In genomic region chr2:181186635-181187034, GRCm38 (mm10) we compare ENCODE assay signal across 7 mouse cellular contexts. TPM values are rescaled to one million over a fixed set of nuclear protein-coding genes. Genes with fewer than 3 reads are reported as not detected.
DNase-seq lines count a peak whose midpoint lies in the region; ATAC-seq and TF ChIP-seq lines count a peak whose summit lies in the region.

No protein-coding gene starts in this region.

- peaks cover 10% of the 10 kb centered on the region for H3K4me1 ChIP-seq in embryonic facial prominence, embryonic 12.5 days
- peaks cover 5% of the 10 kb centered on the region; the same call in 1 of the 2 replicates for H3K4me1 ChIP-seq in kidney, adult 2 months (ENCODE audit: control insufficient read depth, insufficient read depth, low read length)
- peaks cover 10% of the 10 kb centered on the region for H3K4me1 ChIP-seq in limb, embryonic 13.5 days
- H3K4me1 ChIP-seq in midbrain, embryonic 16.5 days (ENCODE audit: control insufficient read depth, insufficient read depth, low read length) = peaks cover 10% of the 10 kb centered on the region

- DNase-seq in adrenal gland, postnatal 25 days = peak; percentile 81
- DNase-seq in heart, adult 18-20 months = peak; percentile 92
- peak; percentile 93 for DNase-seq in kidney, adult 2 months
- peak; percentile 70 to 88 for DNase-seq in spleen, postnatal 10 days (ENCODE audit: low spot score in 2 of 2)

- peak overlapping the region; percentile 95; the same call in 1 of the 2 replicates for H3K9ac ChIP-seq in embryonic facial prominence, embryonic 12.5 days
- peak overlapping the region; percentile 93 for H3K9ac ChIP-seq in limb, embryonic 13.5 days
- H3K9ac ChIP-seq in midbrain, embryonic 16.5 days (ENCODE audit: low read depth, low read length) = peak overlapping the region; percentile 96

- H3K36me3 ChIP-seq in embryonic facial prominence, embryonic 12.5 days = peaks cover 8% of the 10 kb centered on the region; the same call in 1 of the 2 replicates
- H3K36me3 ChIP-seq in kidney, adult 2 months (ENCODE audit: control insufficient read depth, insufficient read depth, low read length) = no peaks in the 10 kb centered on the region
- peaks cover 12% of the 10 kb centered on the region for H3K36me3 ChIP-seq in limb, embryonic 13.5 days
- H3K36me3 ChIP-seq in midbrain, embryonic 16.5 days (ENCODE audit: control insufficient read depth, insufficient read depth, low read length) = no peaks in the 10 kb centered on the region

- no peak for TF ChIP-seq POLR2A in kidney, adult 2 months (IDR thresholded peaks at IDR 0.05; ENCODE audit: low read depth, low read length)

- no peaks in the 10 kb centered on the region for H3K9me3 ChIP-seq in embryonic facial prominence, embryonic 12.5 days
- H3K9me3 ChIP-seq in limb, embryonic 13.5 days = no peaks in the 10 kb centered on the region
- no peaks in the 10 kb centered on the region for H3K9me3 ChIP-seq in midbrain, embryonic 16.5 days (replicated peaks; ENCODE audit: control insufficient read depth, low read length, poor library complexity, severe bottlenecking)

- under 1% methylated on average over 14 of the region's 14 CpGs for WGBS in embryonic facial prominence, embryonic 12.5 days
- WGBS in kidney, adult 2 months = under 1% methylated on average over 14 of the region's 14 CpGs
- under 1% methylated on average over 14 of the region's 14 CpGs for WGBS in limb, embryonic 13.5 days
- 0% methylated on average over 14 of the region's 14 CpGs for WGBS in midbrain, embryonic 16.5 days

- H3K27ac ChIP-seq in embryonic facial prominence, embryonic 12.5 days = peak overlapping the region; percentile 94
- H3K27ac ChIP-seq in kidney, adult 2 months (ENCODE audit: insufficient read depth, low read depth, low read length) = peak overlapping the region; percentile 96
- H3K27ac ChIP-seq in limb, embryonic 13.5 days = peak overlapping the region; percentile 96
- H3K27ac ChIP-seq in midbrain, embryonic 16.5 days (ENCODE audit: low read length) = peak overlapping the region; percentile 96

- no peaks in the 10 kb centered on the region for H3K27me3 ChIP-seq in embryonic facial prominence, embryonic 12.5 days
- no peaks in the 10 kb centered on the region for H3K27me3 ChIP-seq in kidney, adult 2 months (replicated peaks; ENCODE audit: control insufficient read depth, insufficient read depth, low read length)
- H3K27me3 ChIP-seq in limb, embryonic 13.5 days = no peaks in the 10 kb centered on the region
- no peaks in the 10 kb centered on the region for H3K27me3 ChIP-seq in midbrain, embryonic 16.5 days (ENCODE audit: control insufficient read depth, insufficient read depth, low read depth, low read length)

- H3K4me3 ChIP-seq in embryonic facial prominence, embryonic 12.5 days = peak overlapping the region; percentile 77
- peak overlapping the region; percentile 84 for H3K4me3 ChIP-seq in kidney, adult 2 months (ENCODE audit: insufficient read depth, low read depth, low read length)
- peak overlapping the region; percentile 73 for H3K4me3 ChIP-seq in limb, embryonic 13.5 days
- peak overlapping the region; percentile 79 for H3K4me3 ChIP-seq in midbrain, embryonic 16.5 days (ENCODE audit: low read depth, low read length)

- ATAC-seq in embryonic facial prominence, embryonic 12.5 days (ENCODE audit: insufficient number of reproducible peaks, insufficient read depth, low FRiP score, low TSS enrichment) = peak; percentile 78
- ATAC-seq in limb, embryonic 13.5 days (ENCODE audit: low FRiP score, low read depth) = peak; percentile 81
- peak; percentile 90 for ATAC-seq in midbrain, embryonic 16.5 days

- TF ChIP-seq CTCF in kidney, adult 2 months (conservative IDR thresholded peaks at IDR 0.05; ENCODE audit: insufficient read depth, insufficient read length, low read depth, low read length) = peak; percentile 99

- H3K4me2 ChIP-seq in embryonic facial prominence, embryonic 12.5 days (replicated peaks) = peak overlapping the region; percentile 69
- peak overlapping the region; percentile 78 for H3K4me2 ChIP-seq in limb, embryonic 13.5 days (replicated peaks)
- H3K4me2 ChIP-seq in midbrain, embryonic 16.5 days (ENCODE audit: low read length) = peak overlapping the region; percentile 63

RNA-seq across cellular contexts. Expression of gene Ppdpf, which starts 0.4 kb away (rescaled TPM):
- 79.5 and 82.6 TPM in 2 replicates for total RNA-seq in adrenal gland, postnatal 25 days (2021)
- polyA plus RNA-seq in embryonic facial prominence, embryonic 12.5 days (2016; fragmentation: Nextera tagmentation; extraction: Ambion mirVana) = 458 and 495 TPM in 2 replicates
- total RNA-seq in heart, adult 18-20 months (2021) = 10 to 100 TPM; 47.6 to 56.8 TPM
- 162 and 168 TPM in 2 replicates for polyA plus RNA-seq in kidney, adult 2 months (2012; rRNA removed)
- polyA plus RNA-seq in limb, embryonic 13.5 days (2015; fragmentation: Nextera tagmentation; extraction: Ambion mirVana) = 352 and 375 TPM in 2 replicates
- 407 and 408 TPM in 2 replicates for polyA plus RNA-seq in midbrain, embryonic 16.5 days (2015; fragmentation: Nextera tagmentation; extraction: Ambion mirVana)

RNA-seq across cellular contexts. Expression of gene Ptk6, which starts 16.0 kb away (rescaled TPM):
- not detected in 2 replicates for total RNA-seq in adrenal gland, postnatal 25 days (2021)
- not detected in 2 replicates for polyA plus RNA-seq in embryonic facial prominence, embryonic 12.5 days (2016; fragmentation: Nextera tagmentation; extraction: Ambion mirVana)
- total RNA-seq in heart, adult 18-20 months (2021) = under 1 TPM in 1 of 2 experiments, not detected in 1; 0.08 TPM
- polyA plus RNA-seq in kidney, adult 2 months (2012; rRNA removed) = 0.12 and 0.16 TPM in 2 replicates
- not detected in 2 replicates for polyA plus RNA-seq in limb, embryonic 13.5 days (2015; fragmentation: Nextera tagmentation; extraction: Ambion mirVana)
- polyA plus RNA-seq in midbrain, embryonic 16.5 days (2015; fragmentation: Nextera tagmentation; extraction: Ambion mirVana) = not detected in 2 replicates

RNA-seq across cellular contexts. Expression of gene Srms, which starts 26.4 kb away (rescaled TPM):
- 0.58 TPM in 1 of 2 replicates, not detected in the other for total RNA-seq in adrenal gland, postnatal 25 days (2021)
- polyA plus RNA-seq in embryonic facial prominence, embryonic 12.5 days (2016; fragmentation: Nextera tagmentation; extraction: Ambion mirVana) = 0.12 TPM in 1 of 2 replicates, not detected in the other
- total RNA-seq in heart, adult 18-20 months (2021) = under 1 TPM; 0.35 to 0.44 TPM
- 0.87 and 0.91 TPM in 2 replicates for polyA plus RNA-seq in kidney, adult 2 months (2012; rRNA removed)
- polyA plus RNA-seq in limb, embryonic 13.5 days (2015; fragmentation: Nextera tagmentation; extraction: Ambion mirVana) = 0.15 and 0.19 TPM in 2 replicates
- 0.07 and 0.20 TPM in 2 replicates for polyA plus RNA-seq in midbrain, embryonic 16.5 days (2015; fragmentation: Nextera tagmentation; extraction: Ambion mirVana)

RNA-seq across cellular contexts. Expression of gene Eef1a2, which starts 29.8 kb away (rescaled TPM):
- 38.2 and 49.3 TPM in 2 replicates for total RNA-seq in adrenal gland, postnatal 25 days (2021)
- polyA plus RNA-seq in embryonic facial prominence, embryonic 12.5 days (2016; fragmentation: Nextera tagmentation; extraction: Ambion mirVana) = 0.22 and 0.42 TPM in 2 replicates
- 1,000 to 10,000 TPM; 1,477 to 1,557 TPM for total RNA-seq in heart, adult 18-20 months (2021)
- 0.92 and 18.7 TPM in 2 replicates for polyA plus RNA-seq in kidney, adult 2 months (2012; rRNA removed)
- polyA plus RNA-seq in limb, embryonic 13.5 days (2015; fragmentation: Nextera tagmentation; extraction: Ambion mirVana) = not detected in 2 replicates
- polyA plus RNA-seq in midbrain, embryonic 16.5 days (2015; fragmentation: Nextera tagmentation; extraction: Ambion mirVana) = 10.0 and 11.0 TPM in 2 replicates

RNA-seq across cellular contexts. Expression of gene Fndc11, which starts 33.2 kb away (rescaled TPM):
- total RNA-seq in adrenal gland, postnatal 25 days (2021) = 0.43 and 0.67 TPM in 2 replicates
- polyA plus RNA-seq in embryonic facial prominence, embryonic 12.5 days (2016; fragmentation: Nextera tagmentation; extraction: Ambion mirVana) = 0.14 and 0.39 TPM in 2 replicates
- not detected for total RNA-seq in heart, adult 18-20 months (2021)
- 0.72 and 0.77 TPM in 2 replicates for polyA plus RNA-seq in kidney, adult 2 months (2012; rRNA removed)
- polyA plus RNA-seq in limb, embryonic 13.5 days (2015; fragmentation: Nextera tagmentation; extraction: Ambion mirVana) = 0.17 and 0.42 TPM in 2 replicates
- polyA plus RNA-seq in midbrain, embryonic 16.5 days (2015; fragmentation: Nextera tagmentation; extraction: Ambion mirVana) = 0.41 and 0.42 TPM in 2 replicates

Comparison
In these comparisons a context has a peak if more than half of its experiments do, and no peak if none do; other contexts are left out.
1. Peak in every context shown above with its lines: DNase-seq, ATAC-seq, H3K4me3 ChIP-seq and H3K27ac ChIP-seq.